Mouse (Mus musculus): ENCODE measurements around the gene Phpt1. TPM values are rescaled to one million over a fixed set of nuclear protein-coding genes. Genes with fewer than 3 reads are reported as not detected.
A peak's percentile ranks its signal among the peaks of the same experiment; 100 is the strongest.

Gene Phpt1
- total and polyA plus RNA-seq, 2 experiments from 2014 or later = 39.8 to 192 TPM

- Histone ChIP-seq H3K9me3 (ENCODE audit: low read length) (no peaks in the 10 kb centered on the region), H3K36me3 (ENCODE audit: insufficient read depth, low read length) (peaks cover 22% of the 10 kb centered on the region; the same call in 1 of the 2 replicates), H3K4me1 (ENCODE audit: insufficient read depth, low read length) (peaks cover 11% of the 10 kb centered on the region; the same call in 1 of the 2 replicates), H3K27ac (ENCODE audit: low read depth, low read length) (no peak overlapping the region), H3K4me3 (ENCODE audit: low read depth, low read length) (no peak overlapping the region), H3K9ac (replicated peaks; ENCODE audit: low read length, poor library complexity, severe bottlenecking) (no peak overlapping the region), H3K27me3 (ENCODE audit: insufficient read depth, low read length) (no peaks in the 10 kb centered on the region; the same call in 1 of the 2 replicates), H3K4me2 (ENCODE audit: low read depth, low read length, poor library complexity, severe bottlenecking) (no peak overlapping the region)
- TF ChIP-seq CTCF (IDR thresholded peaks at IDR 0.05) = no peak
- WGBS = 89% methylated on average over 4 of the region's 4 CpGs
- DNase-seq (ENCODE audit: low spot score) (no peak), ATAC-seq (ENCODE audit: low FRiP score) (no peak)
These were observed 3.8 kb downstream of the Phpt1 start for GRCm38 (mm10) chr2:25571221-25571620.

GRCm38 (mm10) chr2:25569323-25569722 lies 5.7 kb downstream of the Phpt1 start:
- H3K27me3 ChIP-seq (ENCODE audit: insufficient read depth, low read length) = no peaks in the 10 kb centered on the region
- 93% methylated on average over 3 of the region's 3 CpGs for WGBS
- TF ChIP-seq CTCF (IDR thresholded peaks at IDR 0.05) = no peak
- no peak overlapping the region for H3K27ac ChIP-seq (ENCODE audit: low read depth, low read length)
- H3K9me3 ChIP-seq (ENCODE audit: low read length) = no peaks in the 10 kb centered on the region
- H3K4me1 ChIP-seq (ENCODE audit: insufficient read depth, low read length) = 0 out of 2 replicates have a peak, but pooled peaks cover 7% of the 10 kb centered on the region
- no peak overlapping the region for H3K9ac ChIP-seq (replicated peaks; ENCODE audit: low read length, poor library complexity, severe bottlenecking)
- no peak overlapping the region for H3K4me3 ChIP-seq (ENCODE audit: low read depth, low read length)
- ATAC-seq (ENCODE audit: low FRiP score) (no peak), DNase-seq (ENCODE audit: low spot score) (no peak)
- H3K4me2 ChIP-seq (ENCODE audit: low read depth, low read length, poor library complexity, severe bottlenecking) = no peak overlapping the region
- H3K36me3 ChIP-seq (ENCODE audit: insufficient read depth, low read length) = peaks cover 31% of the 10 kb centered on the region

- no peaks in the 10 kb centered on the region for H3K27me3 ChIP-seq (ENCODE audit: insufficient read depth, low read length)
- no peak overlapping the region for H3K9ac ChIP-seq (replicated peaks; ENCODE audit: low read length, poor library complexity, severe bottlenecking)
- TF ChIP-seq CTCF (IDR thresholded peaks at IDR 0.05) = no peak
- ATAC-seq (ENCODE audit: low FRiP score) (no peak), DNase-seq (ENCODE audit: low spot score) (no peak)
- no peak overlapping the region for H3K4me2 ChIP-seq (ENCODE audit: low read depth, low read length, poor library complexity, severe bottlenecking)
- WGBS = 86% methylated on average over 6 of the region's 6 CpGs
- no peaks in the 10 kb centered on the region for H3K9me3 ChIP-seq (ENCODE audit: low read length)
- no peak overlapping the region for H3K4me3 ChIP-seq (ENCODE audit: low read depth, low read length)
- 0 out of 2 replicates have a peak, but pooled peaks cover 3% of the 10 kb centered on the region for H3K4me1 ChIP-seq (ENCODE audit: insufficient read depth, low read length)
- H3K36me3 ChIP-seq (ENCODE audit: insufficient read depth, low read length) = peaks cover 38% of the 10 kb centered on the region
- H3K27ac ChIP-seq (ENCODE audit: low read depth, low read length) = no peak overlapping the region
These were observed 6.5 kb downstream of the Phpt1 start for GRCm38 (mm10) chr2:25568473-25569019.

- H3K4me1 ChIP-seq (ENCODE audit: insufficient read depth, low read length) = no peaks in the 10 kb centered on the region
- no peaks in the 10 kb centered on the region for H3K9me3 ChIP-seq (ENCODE audit: low read length)
- no peaks in the 10 kb centered on the region for H3K27me3 ChIP-seq (ENCODE audit: insufficient read depth, low read length)
- H3K36me3 ChIP-seq (ENCODE audit: insufficient read depth, low read length) = peaks cover 56% of the 10 kb centered on the region
- no peak overlapping the region for H3K4me3 ChIP-seq (ENCODE audit: low read depth, low read length)
- H3K27ac ChIP-seq (ENCODE audit: low read depth, low read length) = no peak overlapping the region
- ATAC-seq (ENCODE audit: low FRiP score) (no peak), DNase-seq (ENCODE audit: low spot score) (no peak)
- H3K9ac ChIP-seq (replicated peaks; ENCODE audit: low read length, poor library complexity, severe bottlenecking) = no peak overlapping the region
- 88% methylated on average over 6 of the region's 6 CpGs for WGBS
- H3K4me2 ChIP-seq (ENCODE audit: low read depth, low read length, poor library complexity, severe bottlenecking) = no peak overlapping the region
- peak; percentile 49 for TF ChIP-seq CTCF (IDR thresholded peaks at IDR 0.05)
These were observed 8.5 kb downstream of the Phpt1 start for GRCm38 (mm10) chr2:25566558-25566957.

GRCm38 (mm10) chr2:25565741-25566140 lies 9.3 kb downstream of the Phpt1 start:
- Histone ChIP-seq H3K4me2 (ENCODE audit: low read depth, low read length, poor library complexity, severe bottlenecking) (no peak overlapping the region), H3K9me3 (ENCODE audit: low read length) (no peaks in the 10 kb centered on the region), H3K9ac (replicated peaks; ENCODE audit: low read length, poor library complexity, severe bottlenecking) (no peak overlapping the region), H3K4me1 (ENCODE audit: insufficient read depth, low read length) (no peaks in the 10 kb centered on the region), H3K4me3 (ENCODE audit: low read depth, low read length) (no peak overlapping the region), H3K27me3 (ENCODE audit: insufficient read depth, low read length) (no peaks in the 10 kb centered on the region), H3K27ac (ENCODE audit: low read depth, low read length) (no peak overlapping the region), H3K36me3 (ENCODE audit: insufficient read depth, low read length) (peaks cover 62% of the 10 kb centered on the region)
- ATAC-seq (ENCODE audit: low FRiP score) (no peak), DNase-seq (ENCODE audit: low spot score) (no peak)
- TF ChIP-seq CTCF (IDR thresholded peaks at IDR 0.05) = no peak
- 83% methylated on average over 8 of the region's 8 CpGs for WGBS

- no peaks in the 10 kb centered on the region for H3K9me3 ChIP-seq (ENCODE audit: low read length)
These were observed 13.1 kb downstream of the Phpt1 start for GRCm38 (mm10) chr2:25561946-25562345.

More at GRCm38 (mm10) chr2:25561946-25562345, 13.1 kb downstream of the Phpt1 start:
- no peak for TF ChIP-seq CTCF (IDR thresholded peaks at IDR 0.05)
- Histone ChIP-seq H3K4me3 (ENCODE audit: low read depth, low read length) (no peak overlapping the region), H3K27me3 (ENCODE audit: insufficient read depth, low read length) (no peaks in the 10 kb centered on the region), H3K4me1 (ENCODE audit: insufficient read depth, low read length) (peaks cover 13% of the 10 kb centered on the region; the same call in 1 of the 2 replicates), H3K9ac (replicated peaks; ENCODE audit: low read length, poor library complexity, severe bottlenecking) (no peak overlapping the region), H3K36me3 (ENCODE audit: insufficient read depth, low read length) (peaks cover 46% of the 10 kb centered on the region), H3K27ac (ENCODE audit: low read depth, low read length) (no peak overlapping the region), H3K4me2 (ENCODE audit: low read depth, low read length, poor library complexity, severe bottlenecking) (no peak overlapping the region)
- ATAC-seq (ENCODE audit: low FRiP score) (no peak), DNase-seq (ENCODE audit: low spot score) (no peak)
- WGBS = 88% methylated on average over 9 of the region's 9 CpGs

Measured in midbrain, postnatal 0 days (tissue).